Mouse (Mus musculus) left cerebral cortex, postnatal 25 days (tissue): Measurements from ENCODE around the gene Vmn2r110. TPM values are rescaled to one million over a fixed set of nuclear protein-coding genes. Genes with fewer than 3 reads are reported as not detected.

Experiments used
- DNase-seq, 2 experiments: peaks; one replicate each; pipeline ENCODE4 v3.0.0; 2022; ENCODE audit warnings: low spot score in 2 of 2, mixed read lengths in 1 of 2
- intact Hi-C: fragments of 180-260 bp; cut with DNase I; formaldehyde crosslinking; loops from one replicate; pipeline ENCODE4 v1.15.1; 2025
- total RNA-seq, 2 experiments: library from RNA; stranded (reverse); gene quantifications; 2 replicates each; pipeline ENCODE4 v1.2.3; 2021

Vmn2r110 gene
- not detected for total RNA-seq

GRCm38 (mm10) chr17:20596323-20596722 lies at the start of gene Vmn2r110:
Vmn2r110 (minus strand) TSS chr17:20596423.
- intact Hi-C loops = no loop called here
- DNase-seq = no peak

DNA sequence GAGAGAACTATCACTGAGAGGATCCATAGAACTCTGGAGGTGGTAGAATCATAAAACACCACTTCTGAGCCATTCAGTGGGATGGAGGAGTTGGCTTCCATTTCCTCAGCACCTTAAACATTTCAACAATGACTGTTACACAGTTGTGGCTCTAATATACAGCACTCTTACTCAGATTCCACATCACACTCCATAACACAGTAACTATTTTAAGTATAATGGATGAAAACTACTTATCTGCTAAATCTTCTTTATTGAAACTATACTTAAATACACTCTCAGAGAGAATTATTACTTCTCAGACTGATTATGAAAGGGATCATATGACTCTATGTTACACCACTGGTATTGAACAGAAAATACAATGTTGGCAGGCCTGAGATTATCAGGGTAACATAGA lies 28.6 kb upstream of the Vmn2r110 start, which contains the start of gene Fpr-rs3:
Gene Fpr-rs3 (minus strand): TSS at position 101 of the 400 bp plus-strand sequence.
- no peak for DNase-seq
- intact Hi-C loops = no loop called here

- intact Hi-C loops = no loop called here
- DNase-seq = no peak
Measured at GRCm38 (mm10) chr17:20564656-20565055, 31.6 kb downstream of the Vmn2r110 start, which contains the start of gene Vmn2r109. Vmn2r109 (minus strand) TSS chr17:20564756.

Other genes starting within 250 kb of the Vmn2r110 start
- gene Vmn1r224, start 182.3 kb downstream of the Vmn2r110 start, total RNA-seq = not detected
- not detected for gene Vmn2r108, start 115.1 kb downstream of the Vmn2r110 start, total RNA-seq
- not detected for gene Vmn1r225, start 98.3 kb downstream of the Vmn2r110 start, total RNA-seq
- not detected for gene Vmn2r109, start 31.7 kb downstream of the Vmn2r110 start, total RNA-seq
- not detected for gene Fpr-rs3, start 28.5 kb upstream of the Vmn2r110 start, total RNA-seq
- not detected for gene Vmn1r226, start 86.4 kb upstream of the Vmn2r110 start, total RNA-seq
- gene Vmn1r227, start 133.4 kb upstream of the Vmn2r110 start, total RNA-seq = not detected
- gene Vmn1r228, start 189.7 kb upstream of the Vmn2r110 start, total RNA-seq = not detected
- gene Vmn1r229, start 215.1 kb upstream of the Vmn2r110 start, total RNA-seq = under 1 TPM; 0.07 to 0.09 TPM
- gene Vmn1r230, start 244.0 kb upstream of the Vmn2r110 start, total RNA-seq = not detected